Mouse (Mus musculus): ENCODE data around the gene Afmid.
"Not testable (repeated sequence)": the region's sequence is repeated elsewhere in the genome, so short reads cannot be mapped to it uniquely, and the experiment has no call there.

Afmid gene

GRCm38 (mm10) chr11:117794035-117794551 is 31.6 kb upstream of the Afmid start:
- DNase-seq (ENCODE audit: low spot score), result no peak

GRCm38 (mm10) chr11:117796954-117797353 is 28.8 kb upstream of the Afmid start:
- DNase-seq (ENCODE audit: low spot score), result no peak

GRCm38 (mm10) chr11:117797511-117798159 is 28.1 kb upstream of the Afmid start, which contains the start of gene 6030468B19Rik:
Gene 6030468B19Rik (plus strand): TSS chr11:117797660.
- peak; percentile 36 for DNase-seq (ENCODE audit: low spot score)

- DNase-seq (ENCODE audit: low spot score), result no peak
These were observed 27.6 kb upstream of the Afmid start for GRCm38 (mm10) chr11:117798160-117798541.

- no peak for DNase-seq (ENCODE audit: low spot score)
These were observed 26.6 kb upstream of the Afmid start for GRCm38 (mm10) chr11:117799174-117799573.

DNA sequence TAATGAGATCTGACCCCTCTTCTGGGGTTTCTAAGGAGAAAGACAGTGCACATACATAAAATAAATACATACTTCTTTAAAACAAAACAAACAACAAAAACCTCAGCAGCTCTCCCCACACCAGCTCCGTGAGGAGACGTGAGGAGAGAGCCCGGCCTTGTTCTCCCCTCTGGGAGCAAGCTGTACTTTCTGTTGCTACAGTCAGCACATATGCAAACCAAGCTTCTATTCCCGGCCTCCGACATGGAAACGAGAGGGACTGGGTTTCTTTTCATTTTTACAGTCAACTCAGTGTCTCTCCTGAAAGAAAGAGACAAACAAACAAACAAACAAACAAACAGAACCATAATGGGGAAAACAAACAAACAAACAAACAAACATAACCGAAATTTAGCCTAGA is 25.7 kb upstream of the Afmid start:
- no peak for DNase-seq (ENCODE audit: low spot score)

DNA sequence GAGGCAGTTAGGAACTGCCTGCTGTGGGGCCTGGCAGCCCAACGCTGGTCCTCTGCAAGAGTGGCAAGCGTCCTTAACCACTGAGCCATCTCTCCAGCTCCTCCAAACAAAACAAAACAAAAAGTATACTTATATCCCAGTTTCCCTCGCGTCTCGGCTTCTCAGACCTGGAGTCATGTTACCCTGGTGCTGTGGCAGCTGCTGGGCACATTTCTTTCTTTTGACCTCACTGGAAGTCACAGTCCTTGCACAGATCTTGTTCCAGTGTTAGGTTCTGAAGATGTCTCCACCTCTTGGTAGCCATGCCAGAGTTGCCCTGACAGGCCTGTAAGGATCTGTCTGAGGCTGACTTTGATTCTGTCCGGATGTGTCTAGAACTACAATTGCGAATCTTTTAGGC is 24.1 kb upstream of the Afmid start:
- DNase-seq (ENCODE audit: low spot score), result no peak

- DNase-seq (ENCODE audit: low spot score), result no peak
These were observed 22.5 kb upstream of the Afmid start for GRCm38 (mm10) chr11:117803166-117803688.

DNA sequence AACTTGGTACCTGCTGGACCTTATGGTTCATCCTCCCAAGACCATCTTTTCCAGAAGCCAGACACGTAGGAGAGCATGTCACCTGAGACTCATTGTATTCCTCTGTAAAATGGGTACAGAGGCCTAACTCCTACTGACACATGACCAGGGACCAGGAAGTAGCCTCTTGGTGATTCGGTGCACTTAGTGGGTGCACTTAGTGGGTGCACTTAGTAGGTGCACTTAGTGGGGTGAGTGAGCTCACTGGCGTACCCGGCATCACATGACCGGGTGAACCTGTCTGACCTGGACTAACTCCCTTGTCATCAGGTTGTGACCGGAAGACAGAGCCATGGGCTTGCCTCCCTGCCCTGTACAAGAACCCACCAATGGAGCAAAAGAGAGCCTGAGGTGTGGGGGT is 18.9 kb upstream of the Afmid start:
- DNase-seq (ENCODE audit: low spot score), result no peak

- DNase-seq (ENCODE audit: low spot score), result peak; percentile 80
These were observed 16.1 kb upstream of the Afmid start, which contains the start of the genes Gm20708 and Syngr2 for GRCm38 (mm10) chr11:117809407-117810311. Gene Gm20708 (plus strand): TSS chr11:117809668. Gene Syngr2 (plus strand): TSS chr11:117809668.

DNA sequence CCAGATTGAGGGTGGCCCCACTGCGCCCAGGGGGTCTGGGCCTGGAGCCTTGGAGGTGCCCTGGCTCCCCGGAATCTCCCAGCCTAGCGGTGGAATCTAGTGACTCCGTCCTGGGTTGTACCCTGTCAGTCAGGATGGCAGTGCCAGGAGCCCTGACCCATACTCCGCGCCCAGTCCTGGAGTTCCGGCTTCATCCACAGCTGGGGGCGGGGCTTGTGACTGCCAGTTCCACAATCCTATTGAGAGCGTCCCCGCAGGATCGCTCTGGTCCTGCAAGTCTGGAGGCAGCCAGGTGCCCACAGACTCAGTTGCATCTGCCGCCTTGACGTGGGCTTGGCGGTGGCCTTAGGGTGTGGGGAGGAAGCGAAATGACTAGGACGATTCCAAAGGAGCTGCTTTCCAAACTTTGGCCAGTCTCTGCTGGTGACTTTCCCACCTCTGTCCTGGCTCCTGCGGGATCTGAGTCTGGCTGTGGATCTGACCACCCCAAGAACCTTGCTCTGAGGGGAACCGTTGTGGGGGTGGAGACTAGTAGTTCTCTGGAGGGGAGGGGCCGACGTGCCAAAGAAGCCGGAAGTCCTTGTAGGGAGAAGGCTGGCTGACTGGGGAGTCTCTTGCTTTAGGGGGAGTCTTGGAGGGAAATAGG is 15.2 kb upstream of the Afmid start:
- DNase-seq (ENCODE audit: low spot score), result peak; percentile 78

GRCm38 (mm10) chr11:117813867-117814266 is 11.9 kb upstream of the Afmid start:
- no peak for DNase-seq (ENCODE audit: low spot score)

GRCm38 (mm10) chr11:117814704-117815366 is 10.9 kb upstream of the Afmid start:
- no peak for DNase-seq (ENCODE audit: low spot score)

GRCm38 (mm10) chr11:117815850-117816249 is 9.9 kb upstream of the Afmid start:
- not testable (repeated sequence) for DNase-seq (ENCODE audit: low spot score)

- DNase-seq (ENCODE audit: low spot score), result no peak
These were observed 9.2 kb upstream of the Afmid start for GRCm38 (mm10) chr11:117816389-117816996.

DNA sequence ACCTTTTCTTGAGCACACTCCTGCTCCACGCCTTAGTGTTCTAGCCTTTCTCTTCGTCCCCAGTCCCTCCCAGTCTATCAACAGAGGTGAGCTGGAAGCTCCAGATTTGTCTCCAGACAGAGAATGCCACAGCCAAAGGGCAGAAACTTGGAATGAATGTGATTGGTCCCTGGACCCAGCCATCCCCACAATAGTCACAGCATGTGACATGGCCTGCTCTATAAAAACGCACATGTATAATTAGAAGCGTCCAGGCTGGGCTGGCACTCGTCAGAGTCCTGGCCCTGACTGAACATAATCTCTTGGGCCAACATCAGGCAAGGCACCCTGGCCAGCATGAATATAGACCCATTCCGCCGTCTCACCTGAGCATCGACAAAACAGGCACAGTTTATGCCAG is 6.6 kb upstream of the Afmid start:
- DNase-seq (ENCODE audit: low spot score), result no peak

DNA sequence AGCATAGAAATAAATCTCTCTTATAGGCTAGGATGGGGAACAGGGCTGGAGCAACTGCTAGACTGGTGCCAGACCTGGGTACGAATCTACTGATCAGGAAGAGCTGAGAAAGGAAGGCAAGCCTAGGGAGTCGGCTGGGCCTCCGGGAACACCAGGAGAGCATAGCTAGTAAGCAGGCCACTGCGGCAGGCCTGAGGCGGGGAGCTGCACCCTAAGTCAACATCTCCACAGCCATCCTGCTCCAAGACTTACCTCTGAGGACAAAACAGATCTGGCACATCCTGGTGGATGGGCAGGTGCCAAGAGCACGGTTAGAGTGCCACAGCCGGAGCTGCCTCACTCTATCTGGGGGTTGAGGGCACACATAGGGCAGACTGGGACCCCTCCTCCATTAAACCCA is 5.6 kb upstream of the Afmid start:
- no peak for DNase-seq (ENCODE audit: low spot score)

GRCm38 (mm10) chr11:117821868-117822267 is 3.9 kb upstream of the Afmid start:
- DNase-seq (ENCODE audit: low spot score), result no peak

- DNase-seq (ENCODE audit: low spot score), result no peak
These were observed 2.9 kb upstream of the Afmid start for GRCm38 (mm10) chr11:117822728-117823241.

- no peak for DNase-seq (ENCODE audit: low spot score)
These were observed 2.3 kb upstream of the Afmid start for GRCm38 (mm10) chr11:117823411-117823810.
